Mouse (Mus musculus): ENCODE measurements around the gene Zfp768. TPM values are rescaled to one million over a fixed set of nuclear protein-coding genes. Genes with fewer than 3 reads are reported as not detected.
A peak's percentile ranks its signal among the peaks of the same experiment; 100 is the strongest.
"Not testable (repeated sequence)": the region's sequence is repeated elsewhere in the genome, so short reads cannot be mapped to it uniquely, and the experiment has no call there.

Zfp768 gene
- polyA plus RNA-seq (2011; ENCODE audit: insufficient read length, low read depth, missing spikeins), result 18.4 and 20.7 TPM in 2 replicates

- TF ChIP-seq CTCF (IDR thresholded peaks at IDR 0.05; ENCODE audit: borderline replicate concordance, insufficient read depth, low read length) (no peak), POLR2A (IDR thresholded peaks at IDR 0.05; ENCODE audit: low read depth, low read length) (peak; percentile 80)
- no peaks in the 10 kb centered on the region for H3K4me1 ChIP-seq (ENCODE audit: control insufficient read depth, insufficient read depth, low read length)
- peak within 1 kb of the TSS; percentile 69 for H3K4me3 ChIP-seq (ENCODE audit: insufficient read depth, low read length)
- H3K27ac ChIP-seq (ENCODE audit: insufficient read depth, low read length), result peak within 1 kb of the TSS; percentile 87
These were observed at the start of gene Zfp768 for GRCm38 (mm10) chr7:127345512-127346325. Gene Zfp768, minus strand, starts transcription at chr7:127345589.

- no peak overlapping the region for H3K27ac ChIP-seq (ENCODE audit: insufficient read depth, low read length)
- H3K4me3 ChIP-seq (ENCODE audit: insufficient read depth, low read length), result peak overlapping the region; percentile 18; the same call in 1 of the 2 replicates
- H3K4me1 ChIP-seq (ENCODE audit: control insufficient read depth, insufficient read depth, low read length), result peaks cover 2% of the 10 kb centered on the region; the same call in 1 of the 2 replicates
- TF ChIP-seq CTCF (IDR thresholded peaks at IDR 0.05; ENCODE audit: borderline replicate concordance, insufficient read depth, low read length) (no peak), POLR2A (IDR thresholded peaks at IDR 0.05; ENCODE audit: low read depth, low read length) (no peak)
These were observed 48.5 kb upstream of the Zfp768 start for GRCm38 (mm10) chr7:127393944-127394333.

- Histone ChIP-seq H3K27ac (ENCODE audit: insufficient read depth, low read length) (peak within 1 kb of the TSS; percentile 8; the same call in 1 of the 2 replicates), H3K4me1 (ENCODE audit: control insufficient read depth, insufficient read depth, low read length) (peaks cover 5% of the 10 kb centered on the region; the same call in 1 of the 2 replicates), H3K4me3 (ENCODE audit: insufficient read depth, low read length) (peak within 1 kb of the TSS; percentile 75)
- TF ChIP-seq CTCF (IDR thresholded peaks at IDR 0.05; ENCODE audit: borderline replicate concordance, insufficient read depth, low read length) (no peak), POLR2A (IDR thresholded peaks at IDR 0.05; ENCODE audit: low read depth, low read length) (peak; percentile 86)
These were observed 48.0 kb upstream of the Zfp768 start, which contains the start of gene E430018J23Rik for GRCm38 (mm10) chr7:127393157-127393943. Gene E430018J23Rik, minus strand, starts transcription at chr7:127393629.

GRCm38 (mm10) chr7:127392251-127392824 lies 46.9 kb upstream of the Zfp768 start:
- Histone ChIP-seq H3K4me1 (ENCODE audit: control insufficient read depth, insufficient read depth, low read length) (peaks cover 9% of the 10 kb centered on the region), H3K4me3 (ENCODE audit: insufficient read depth, low read length) (peak overlapping the region; percentile 75; the same call in 1 of the 2 replicates), H3K27ac (ENCODE audit: insufficient read depth, low read length) (no peak overlapping the region)
- no peak for TF ChIP-seq POLR2A (IDR thresholded peaks at IDR 0.05; ENCODE audit: low read depth, low read length)
- no peak for TF ChIP-seq CTCF (IDR thresholded peaks at IDR 0.05; ENCODE audit: borderline replicate concordance, insufficient read depth, low read length)

- H3K4me1 ChIP-seq (ENCODE audit: control insufficient read depth, insufficient read depth, low read length), result peaks cover 9% of the 10 kb centered on the region
- H3K27ac ChIP-seq (ENCODE audit: insufficient read depth, low read length), result no peak overlapping the region
- no peak overlapping the region for H3K4me3 ChIP-seq (ENCODE audit: insufficient read depth, low read length)
- no peak for TF ChIP-seq POLR2A (IDR thresholded peaks at IDR 0.05; ENCODE audit: low read depth, low read length)
- no peak for TF ChIP-seq CTCF (IDR thresholded peaks at IDR 0.05; ENCODE audit: borderline replicate concordance, insufficient read depth, low read length)
These were observed 46.1 kb upstream of the Zfp768 start for GRCm38 (mm10) chr7:127391538-127391937.

GRCm38 (mm10) chr7:127390306-127390705 lies 44.9 kb upstream of the Zfp768 start:
- Histone ChIP-seq H3K4me3 (ENCODE audit: insufficient read depth, low read length) (no peak overlapping the region), H3K27ac (ENCODE audit: insufficient read depth, low read length) (no peak overlapping the region), H3K4me1 (ENCODE audit: control insufficient read depth, insufficient read depth, low read length) (peaks cover 9% of the 10 kb centered on the region)
- TF ChIP-seq CTCF (IDR thresholded peaks at IDR 0.05; ENCODE audit: borderline replicate concordance, insufficient read depth, low read length) (no peak), POLR2A (IDR thresholded peaks at IDR 0.05; ENCODE audit: low read depth, low read length) (no peak)

- H3K4me3 ChIP-seq (ENCODE audit: insufficient read depth, low read length); H3K4me1 ChIP-seq (ENCODE audit: control insufficient read depth, insufficient read depth, low read length): not testable (repeated sequence)
- H3K27ac ChIP-seq (ENCODE audit: insufficient read depth, low read length), result peak overlapping the region; percentile 86
These were observed 42.8 kb upstream of the Zfp768 start for GRCm38 (mm10) chr7:127388201-127388600.

- Histone ChIP-seq H3K27ac (ENCODE audit: insufficient read depth, low read length) (peak within 1 kb of the TSS; percentile 86), H3K4me3 (ENCODE audit: insufficient read depth, low read length) (peak within 1 kb of the TSS; percentile 39), H3K4me1 (ENCODE audit: control insufficient read depth, insufficient read depth, low read length) (peaks cover 7% of the 10 kb centered on the region)
- peak; percentile 70 for TF ChIP-seq POLR2A (IDR thresholded peaks at IDR 0.05; ENCODE audit: low read depth, low read length)
- no peak for TF ChIP-seq CTCF (IDR thresholded peaks at IDR 0.05; ENCODE audit: borderline replicate concordance, insufficient read depth, low read length)
These were observed 41.4 kb upstream of the Zfp768 start, which contains the start of gene 9130019O22Rik for GRCm38 (mm10) chr7:127386641-127387392. Gene 9130019O22Rik, minus strand, starts transcription at chr7:127387166.

GRCm38 (mm10) chr7:127385560-127385959 lies 40.2 kb upstream of the Zfp768 start:
- H3K4me1 ChIP-seq (ENCODE audit: control insufficient read depth, insufficient read depth, low read length); H3K27ac ChIP-seq (ENCODE audit: insufficient read depth, low read length): not testable (repeated sequence)

More at GRCm38 (mm10) chr7:127385560-127385959, 40.2 kb upstream of the Zfp768 start:
- H3K4me3 ChIP-seq (ENCODE audit: insufficient read depth, low read length), result not testable (repeated sequence)

Data from embryonic fibroblast, embryonic 13.5 days (primary cell).